Mouse (Mus musculus): ENCODE results near the gene Olfr670.
"Not testable (repeated sequence)": the region's sequence is repeated elsewhere in the genome, so short reads cannot be mapped to it uniquely, and the experiment has no call there.

Olfr670 gene

DNA sequence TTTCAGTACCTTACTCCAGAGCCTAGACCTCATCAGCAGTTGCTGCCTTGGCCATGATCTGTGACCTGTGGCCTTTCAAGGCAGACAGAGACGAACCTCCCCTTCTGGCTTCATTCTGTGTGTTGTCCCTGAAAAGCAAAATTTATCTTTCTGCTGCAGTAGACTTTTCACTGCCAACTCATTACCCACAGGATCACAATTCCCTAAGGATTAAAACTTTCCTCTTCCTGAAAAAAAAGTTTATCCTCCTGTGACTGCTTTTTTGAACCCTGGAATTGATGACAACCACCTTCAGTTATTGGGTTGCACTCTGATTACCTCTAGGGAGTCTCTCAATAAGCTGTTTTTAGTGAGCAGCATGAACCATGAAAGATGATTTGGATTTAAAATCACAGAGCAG lies at the start of gene Olfr670:
TSS of gene Olfr670 (minus strand) at position 101 of the 400 bp plus-strand sequence.
- no peak for DNase-seq (ENCODE audit: low spot score in 2 of 2)

DNA sequence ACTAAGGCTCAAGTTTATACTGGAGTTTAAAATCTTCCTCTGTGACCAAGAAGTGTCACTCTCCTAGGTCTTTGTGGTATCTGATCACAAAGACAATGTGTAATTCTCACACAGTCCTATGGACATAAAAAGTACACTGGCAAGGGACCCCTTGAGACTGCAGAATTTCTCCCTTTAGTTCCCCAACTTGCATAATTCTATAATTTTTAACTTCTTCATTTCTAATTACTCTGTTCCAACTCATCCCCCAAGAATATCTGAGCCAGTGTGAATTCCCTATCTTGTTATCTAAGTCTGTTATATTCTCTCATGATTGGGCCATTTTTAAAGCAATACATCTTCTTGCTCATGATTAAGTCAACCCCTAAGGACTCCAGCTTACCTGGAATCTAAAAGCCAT lies 39.5 kb upstream of the Olfr670 start, which contains the start of gene Olfr672:
TSS of gene Olfr672 (minus strand) at position 101 of the 400 bp plus-strand sequence.
- no peak for DNase-seq (ENCODE audit: low spot score in 2 of 2)

DNA sequence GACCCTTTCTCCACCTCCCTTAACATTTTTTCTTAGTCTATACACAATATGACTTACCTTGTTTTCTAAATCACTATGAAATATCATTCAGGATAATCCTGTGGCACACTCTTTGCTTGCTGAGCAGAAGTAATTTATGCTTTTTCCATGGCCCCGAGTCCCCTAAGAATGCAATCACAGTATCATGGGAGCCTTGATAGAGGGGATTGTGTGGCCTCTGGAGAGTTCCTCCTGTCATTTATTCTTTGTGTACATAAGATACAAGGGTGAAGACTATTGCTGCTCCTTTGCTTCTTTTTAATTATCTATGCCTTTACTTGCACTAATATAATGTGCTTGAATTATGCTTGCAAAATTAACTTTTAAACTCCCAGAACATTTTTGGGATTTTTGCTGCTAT lies 16.6 kb upstream of the Olfr670 start, which contains the start of gene Olfr671:
TSS of gene Olfr671 (minus strand) at position 101 of the 400 bp plus-strand sequence.
- no peak for DNase-seq (ENCODE audit: low spot score in 2 of 2)

DNA sequence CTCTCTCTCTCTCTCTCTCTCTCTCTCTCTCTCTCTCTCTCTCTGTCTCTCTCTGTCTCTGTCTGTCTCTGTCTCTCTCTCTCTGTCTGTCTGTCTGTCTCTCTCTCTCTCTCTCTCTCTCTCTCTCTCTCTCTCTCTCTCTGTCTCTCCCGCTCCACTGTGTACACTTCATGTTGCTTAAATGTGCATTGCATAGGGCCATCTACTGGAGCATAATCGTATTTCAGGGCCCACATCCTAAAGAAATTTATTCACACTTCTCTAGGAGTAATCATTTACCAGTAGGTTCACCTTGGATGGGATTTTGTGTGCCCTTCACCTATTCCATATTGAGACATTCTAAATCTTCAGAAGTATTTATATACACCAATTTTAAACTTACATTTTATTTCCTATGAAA lies 10.1 kb upstream of the Olfr670 start:
- not testable (repeated sequence) for DNase-seq (ENCODE audit: low spot score in 2 of 2)

DNA sequence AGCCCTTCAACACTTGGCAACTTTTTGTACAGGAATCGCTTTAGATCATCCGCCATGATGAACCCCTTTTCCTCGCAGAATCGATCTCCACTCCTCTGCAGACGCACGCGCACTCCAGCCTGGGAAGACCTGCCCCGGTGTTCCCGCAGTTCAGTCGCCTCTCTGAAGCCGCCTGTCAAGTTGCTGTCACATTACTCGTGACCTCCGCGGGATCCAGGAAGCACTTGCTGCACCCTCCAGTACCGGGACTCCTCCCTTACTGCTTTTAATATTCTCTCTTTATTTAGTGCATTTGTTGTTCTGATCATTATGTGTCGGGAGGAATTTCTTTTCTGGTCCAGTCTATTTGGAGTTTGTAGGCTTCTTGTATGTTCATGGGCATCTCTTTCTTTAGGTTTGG lies 12.2 kb downstream of the Olfr670 start:
- not testable (repeated sequence) for DNase-seq (ENCODE audit: low spot score in 2 of 2)

DNA sequence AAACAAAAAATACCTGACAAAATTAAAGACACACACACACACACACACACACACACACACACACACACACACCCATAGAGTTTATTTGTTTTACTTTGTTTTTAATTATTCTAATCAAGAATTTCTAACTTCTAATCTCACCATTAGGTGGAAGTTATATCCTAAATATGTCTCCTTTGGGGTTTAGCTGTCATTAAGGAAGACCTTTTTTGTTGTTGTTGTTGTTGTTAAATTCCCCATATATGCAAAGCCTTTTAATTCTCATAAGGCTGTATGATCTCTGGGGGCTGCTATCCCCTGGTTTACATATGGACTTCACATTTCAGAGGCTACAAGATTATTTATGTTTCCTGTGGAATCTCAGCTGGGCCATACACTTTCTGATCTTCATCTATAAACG lies 28.5 kb downstream of the Olfr670 start, which contains the start of gene Olfr669:
TSS of gene Olfr669 (plus strand) at position 301 of the 400 bp plus-strand sequence.
- no peak for DNase-seq (ENCODE audit: low spot score in 2 of 2)

DNA sequence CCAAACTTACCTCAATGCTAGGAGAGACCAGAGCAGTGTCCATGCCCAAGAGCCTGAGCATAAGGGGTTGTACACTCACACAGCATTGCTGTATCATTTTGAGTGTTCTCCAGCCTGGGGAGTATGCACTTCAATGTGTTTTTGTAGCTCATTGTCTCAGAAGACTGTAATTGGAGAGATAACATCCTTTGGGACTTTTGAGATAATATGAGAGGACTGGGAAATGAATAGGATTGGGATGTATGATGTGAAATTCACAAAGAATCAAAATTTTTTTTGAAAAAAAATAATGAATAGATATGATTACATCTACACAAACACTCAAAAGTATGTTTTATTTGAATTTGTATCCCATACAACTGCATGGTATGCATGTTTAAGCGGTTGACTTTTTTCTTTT lies 34.5 kb downstream of the Olfr670 start, which contains the start of gene Olfr668:
TSS of gene Olfr668 (minus strand) at position 101 of the 400 bp plus-strand sequence.
- no peak for DNase-seq (ENCODE audit: low spot score in 2 of 2)

DNA sequence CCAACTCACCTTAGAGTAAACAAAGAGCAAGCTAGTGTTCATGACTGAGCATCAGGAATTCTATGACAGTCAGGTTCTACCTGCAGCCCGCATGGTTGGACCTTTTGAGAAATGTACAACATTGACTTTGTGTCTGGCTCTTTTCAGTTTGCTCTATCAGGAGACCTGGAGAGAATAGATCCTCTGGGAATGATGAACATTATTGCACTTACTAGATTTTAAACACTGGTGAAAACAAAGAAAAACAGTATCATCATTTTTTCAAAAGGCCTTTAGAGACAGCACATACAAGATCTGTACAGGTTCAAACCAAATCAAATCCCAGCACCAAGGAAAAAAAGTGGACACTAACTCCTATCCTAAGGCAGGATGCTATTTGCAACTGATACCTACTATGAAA lies 41.0 kb downstream of the Olfr670 start, which contains the start of gene Olfr667:
TSS of gene Olfr667 (minus strand) at position 101 of the 400 bp plus-strand sequence.
- DNase-seq (ENCODE audit: low spot score in 2 of 2): no peak

Measured in right cerebral cortex, postnatal 10 days (tissue).